Mouse (Mus musculus): ENCODE data around the gene Mmd2. TPM values are rescaled to one million over a fixed set of nuclear protein-coding genes. Genes with fewer than 3 reads are reported as not detected.

Gene Mmd2
- polyA plus RNA-seq, 1 experiment from 2014 or later, result 0.14 TPM

DNA sequence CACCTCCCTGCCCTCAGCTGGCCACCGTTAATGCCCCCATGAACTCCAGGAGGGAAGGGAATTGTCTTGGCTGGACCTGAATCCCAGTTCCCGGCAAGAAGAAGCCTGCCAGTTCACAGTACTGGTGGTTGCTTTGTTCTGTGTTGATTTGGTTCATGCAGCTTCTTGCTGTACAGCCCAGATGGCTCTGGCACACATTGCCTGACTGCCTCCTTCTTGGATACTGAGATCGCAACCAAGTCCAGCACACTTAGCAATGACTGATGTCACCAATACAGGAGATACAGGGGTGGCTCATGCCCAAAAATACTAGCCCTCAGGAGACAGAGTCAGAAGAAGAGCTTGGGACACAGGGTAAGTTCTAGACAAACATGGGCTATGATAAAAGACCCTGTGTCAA is 12.9 kb downstream of the Mmd2 start:
- 82% methylated on average over 3 of the region's 3 CpGs for WGBS

DNA sequence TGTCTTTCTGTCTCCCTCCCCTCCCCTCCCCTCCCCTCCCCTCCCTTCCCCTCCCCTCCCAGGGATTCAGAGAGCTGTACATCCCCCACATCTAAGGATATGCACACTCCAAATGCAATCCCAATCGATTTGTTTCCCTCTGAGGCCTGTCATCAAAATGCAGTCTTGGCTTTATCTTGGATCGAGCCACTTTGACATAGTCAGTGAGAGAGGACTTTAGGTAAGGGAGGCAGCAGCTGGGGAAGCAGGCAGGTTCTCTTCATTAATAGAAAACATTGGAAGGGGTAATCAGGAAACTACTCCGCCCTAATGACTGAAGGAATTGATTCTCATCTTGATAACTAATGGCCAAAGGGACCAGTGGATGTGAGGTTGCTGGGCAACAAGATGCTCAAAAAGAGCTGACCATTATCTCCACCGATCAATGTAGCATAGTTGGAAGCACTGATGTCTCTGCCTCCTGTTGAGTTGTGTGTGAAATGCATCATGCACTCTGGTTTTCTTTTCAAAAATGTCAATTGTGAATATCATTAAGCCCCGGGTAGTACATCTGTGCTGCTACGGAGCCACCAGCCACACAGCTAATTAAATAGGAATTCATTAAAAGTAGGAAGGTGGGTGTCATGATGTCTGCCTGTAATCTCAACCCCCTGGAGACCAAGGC is 17.5 kb downstream of the Mmd2 start:
- 79% methylated on average over 6 of the region's 6 CpGs for WGBS
- no peaks in the 10 kb centered on the region for H3K4me1 ChIP-seq (ENCODE audit: control insufficient read depth, insufficient read depth, low read length)
- no peak overlapping the region for H3K4me3 ChIP-seq (ENCODE audit: low read length)
- H3K4me2 ChIP-seq (replicated peaks; ENCODE audit: low read depth, low read length), result no peak overlapping the region
- no peaks in the 10 kb centered on the region for H3K9me3 ChIP-seq (ENCODE audit: control insufficient read depth, low read length)
- no peaks in the 10 kb centered on the region for H3K27me3 ChIP-seq (ENCODE audit: control insufficient read depth, insufficient read depth, low read length)
- no peak overlapping the region for H3K9ac ChIP-seq (ENCODE audit: low read depth, low read length)
- no peak overlapping the region for H3K27ac ChIP-seq (ENCODE audit: low read depth, low read length)
- no peak for ATAC-seq (ENCODE audit: low FRiP score, low TSS enrichment)
- H3K36me3 ChIP-seq (ENCODE audit: control insufficient read depth, insufficient read depth, low read length), result no peaks in the 10 kb centered on the region

More for the DNA sequence above, 12.9 kb downstream of the Mmd2 start:
- Histone ChIP-seq H3K27me3 (ENCODE audit: control insufficient read depth, insufficient read depth, low read length) (no peaks in the 10 kb centered on the region), H3K9ac (ENCODE audit: low read depth, low read length) (no peak overlapping the region), H3K4me1 (ENCODE audit: control insufficient read depth, insufficient read depth, low read length) (no peaks in the 10 kb centered on the region), H3K27ac (ENCODE audit: low read depth, low read length) (no peak overlapping the region), H3K36me3 (ENCODE audit: control insufficient read depth, insufficient read depth, low read length) (no peaks in the 10 kb centered on the region), H3K4me2 (replicated peaks; ENCODE audit: low read depth, low read length) (no peak overlapping the region), H3K4me3 (ENCODE audit: low read length) (no peak overlapping the region), H3K9me3 (ENCODE audit: control insufficient read depth, low read length) (no peaks in the 10 kb centered on the region)
- ATAC-seq (ENCODE audit: low FRiP score, low TSS enrichment), result no peak

DNA sequence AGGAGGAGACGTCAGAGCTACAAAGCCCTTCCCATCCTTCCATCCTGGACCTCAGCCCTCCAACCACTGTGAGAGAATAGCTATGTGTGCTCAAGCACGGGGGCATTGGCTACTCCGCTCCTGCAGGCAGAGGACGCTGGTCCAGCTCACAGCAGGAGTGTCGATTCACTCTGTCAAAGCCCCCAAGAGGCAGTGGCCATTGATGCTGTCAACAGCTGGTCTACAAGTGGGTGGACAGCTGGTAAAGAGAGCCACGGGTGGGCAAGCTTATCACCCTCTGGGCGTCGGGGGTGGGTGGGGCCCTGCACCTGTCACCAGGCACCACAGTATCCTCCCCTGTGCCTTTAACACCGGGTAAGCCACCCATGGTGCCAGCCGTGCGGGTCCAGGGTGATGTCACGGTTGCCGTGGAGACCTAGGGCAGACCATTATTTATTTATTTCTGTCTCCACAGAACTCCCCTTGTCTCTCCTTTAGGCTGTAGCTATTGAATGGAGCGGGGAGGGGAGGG is 24.9 kb downstream of the Mmd2 start:
- H3K4me3 ChIP-seq (ENCODE audit: low read length), result no peak overlapping the region
- H3K9me3 ChIP-seq (ENCODE audit: control insufficient read depth, low read length), result no peaks in the 10 kb centered on the region
- no peaks in the 10 kb centered on the region for H3K27me3 ChIP-seq (ENCODE audit: control insufficient read depth, insufficient read depth, low read length)
- ATAC-seq (ENCODE audit: low FRiP score, low TSS enrichment), result no peak
- no peak overlapping the region for H3K4me2 ChIP-seq (replicated peaks; ENCODE audit: low read depth, low read length)
- H3K9ac ChIP-seq (ENCODE audit: low read depth, low read length), result no peak overlapping the region
- WGBS, result 69% methylated on average over 14 of the region's 14 CpGs
- H3K27ac ChIP-seq (ENCODE audit: low read depth, low read length), result no peak overlapping the region
- H3K4me1 ChIP-seq (ENCODE audit: control insufficient read depth, insufficient read depth, low read length), result no peaks in the 10 kb centered on the region
- no peaks in the 10 kb centered on the region for H3K36me3 ChIP-seq (ENCODE audit: control insufficient read depth, insufficient read depth, low read length)

DNA sequence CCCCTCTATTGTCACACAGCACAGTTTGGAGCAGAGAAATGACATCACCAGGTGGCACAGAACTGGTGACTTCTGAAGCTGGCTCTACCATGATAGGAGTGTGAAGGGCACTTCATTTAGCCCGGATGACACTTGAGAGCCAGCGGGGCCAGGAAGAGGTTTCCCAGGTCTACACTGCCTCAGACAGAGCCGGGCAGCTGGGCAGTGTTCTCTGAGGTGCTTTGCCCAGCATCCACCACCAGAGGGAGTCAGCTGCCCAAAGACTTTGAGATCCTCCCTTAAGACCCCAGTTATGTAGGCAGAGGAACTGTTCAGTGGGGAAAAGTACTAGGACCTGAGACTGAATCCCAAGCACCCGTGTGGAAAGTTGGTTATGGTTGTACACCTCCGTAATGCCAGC is 27.1 kb downstream of the Mmd2 start:
- 18% methylated on average over 5 of the region's 5 CpGs for WGBS
- H3K4me3 ChIP-seq (ENCODE audit: low read length), result no peak overlapping the region
- ATAC-seq (ENCODE audit: low FRiP score, low TSS enrichment), result peak; percentile 72
- no peak overlapping the region for H3K27ac ChIP-seq (ENCODE audit: low read depth, low read length)
- no peak overlapping the region for H3K4me2 ChIP-seq (replicated peaks; ENCODE audit: low read depth, low read length)
- H3K4me1 ChIP-seq (ENCODE audit: control insufficient read depth, insufficient read depth, low read length), result no peaks in the 10 kb centered on the region
- H3K36me3 ChIP-seq (ENCODE audit: control insufficient read depth, insufficient read depth, low read length), result no peaks in the 10 kb centered on the region
- no peaks in the 10 kb centered on the region for H3K27me3 ChIP-seq (ENCODE audit: control insufficient read depth, insufficient read depth, low read length)
- no peak overlapping the region for H3K9ac ChIP-seq (ENCODE audit: low read depth, low read length)
- peaks cover 3% of the 10 kb centered on the region; the same call in 1 of the 2 replicates for H3K9me3 ChIP-seq (ENCODE audit: control insufficient read depth, low read length)

DNA sequence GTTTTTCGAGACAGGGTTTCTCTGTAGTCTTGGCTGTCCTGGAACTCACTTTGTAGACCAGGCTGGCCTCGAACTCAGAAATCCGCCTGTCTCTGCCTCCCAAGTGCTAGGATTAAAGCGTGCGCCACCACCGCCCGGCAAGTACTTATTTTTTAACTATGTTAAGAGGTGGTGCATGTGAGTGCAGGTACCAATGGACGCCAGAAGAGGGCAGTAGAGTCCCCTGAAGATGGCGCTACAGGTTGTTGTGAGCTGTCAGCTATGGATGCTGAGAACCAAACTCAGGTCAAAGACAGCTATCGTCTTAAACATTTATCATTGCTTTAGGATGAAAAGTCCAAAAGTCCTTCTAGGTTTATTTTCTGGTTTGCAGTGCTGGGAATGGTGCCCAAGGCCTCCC is 30.4 kb downstream of the Mmd2 start:
- no peak overlapping the region for H3K4me3 ChIP-seq (ENCODE audit: low read length)
- no peak overlapping the region for H3K4me2 ChIP-seq (replicated peaks; ENCODE audit: low read depth, low read length)
- no peak overlapping the region for H3K27ac ChIP-seq (ENCODE audit: low read depth, low read length)
- H3K9ac ChIP-seq (ENCODE audit: low read depth, low read length), result no peak overlapping the region
- no peaks in the 10 kb centered on the region for H3K27me3 ChIP-seq (ENCODE audit: control insufficient read depth, insufficient read depth, low read length)
- H3K9me3 ChIP-seq (ENCODE audit: control insufficient read depth, low read length), result peaks cover 3% of the 10 kb centered on the region; the same call in 1 of the 2 replicates
- no peaks in the 10 kb centered on the region for H3K4me1 ChIP-seq (ENCODE audit: control insufficient read depth, insufficient read depth, low read length)
- no peak for ATAC-seq (ENCODE audit: low FRiP score, low TSS enrichment)
- 86% methylated on average over 10 of the region's 10 CpGs for WGBS
- H3K36me3 ChIP-seq (ENCODE audit: control insufficient read depth, insufficient read depth, low read length), result no peaks in the 10 kb centered on the region

DNA sequence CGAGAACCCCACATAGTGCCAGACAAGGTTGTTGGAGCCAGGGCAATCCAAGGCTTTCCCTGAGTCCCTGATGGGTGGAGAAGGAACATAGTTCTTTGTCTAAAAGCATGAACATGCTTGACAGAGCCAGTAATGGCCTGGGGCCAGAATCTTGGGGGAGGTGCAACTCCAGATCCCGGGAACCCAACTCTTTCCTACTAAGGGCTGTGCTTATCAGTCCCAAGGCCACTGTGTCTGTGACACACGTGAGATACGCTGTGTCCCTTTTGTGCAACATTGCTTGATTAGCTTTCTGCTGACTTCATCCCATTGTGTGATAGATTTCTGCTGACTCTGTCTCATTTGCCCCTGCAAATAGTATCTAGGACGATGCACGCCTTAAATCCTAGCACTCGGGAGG is 31.8 kb downstream of the Mmd2 start:
- Histone ChIP-seq H3K4me3 (ENCODE audit: low read length) (no peak overlapping the region), H3K9ac (ENCODE audit: low read depth, low read length) (no peak overlapping the region), H3K36me3 (ENCODE audit: control insufficient read depth, insufficient read depth, low read length) (no peaks in the 10 kb centered on the region), H3K27me3 (ENCODE audit: control insufficient read depth, insufficient read depth, low read length) (no peaks in the 10 kb centered on the region), H3K4me1 (ENCODE audit: control insufficient read depth, insufficient read depth, low read length) (no peaks in the 10 kb centered on the region), H3K4me2 (replicated peaks; ENCODE audit: low read depth, low read length) (no peak overlapping the region), H3K27ac (ENCODE audit: low read depth, low read length) (no peak overlapping the region), H3K9me3 (ENCODE audit: control insufficient read depth, low read length) (peaks cover 3% of the 10 kb centered on the region; the same call in 1 of the 2 replicates)
- ATAC-seq (ENCODE audit: low FRiP score, low TSS enrichment), result no peak
- WGBS, result 86% methylated on average over 7 of the region's 7 CpGs

DNA sequence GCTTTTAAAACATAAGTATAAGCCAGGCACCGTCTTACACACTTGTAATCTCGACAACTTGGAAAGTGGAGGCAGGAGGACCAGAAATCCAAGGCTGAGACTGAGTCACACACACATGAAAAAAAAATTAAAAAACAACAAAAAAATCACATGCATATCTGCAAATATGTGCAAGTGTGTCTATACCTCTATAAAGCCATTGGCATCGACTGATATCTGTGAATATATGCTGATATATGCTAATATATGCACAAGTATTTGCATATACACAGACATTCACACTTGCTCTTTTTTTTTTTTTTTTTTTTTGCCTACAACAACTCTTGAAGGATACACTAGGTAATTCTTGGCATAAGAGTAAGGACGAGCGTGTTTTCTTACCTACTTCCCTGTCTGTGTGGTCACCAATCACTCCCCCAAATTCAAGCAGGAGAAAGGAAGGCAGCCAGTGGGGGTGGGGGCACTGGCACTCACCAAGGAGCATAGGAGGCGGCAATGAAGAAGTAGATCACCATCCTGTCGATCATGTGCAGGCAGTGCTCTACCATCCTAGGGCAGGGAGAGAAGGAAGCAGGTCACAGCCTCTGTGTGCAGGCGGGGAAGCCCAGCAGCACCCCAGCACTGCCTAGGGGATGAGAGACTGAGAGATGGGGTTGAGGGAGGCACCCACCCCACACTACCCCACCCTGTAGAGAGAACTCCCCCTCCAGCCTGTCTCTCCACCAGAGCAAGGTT is 34.1 kb downstream of the Mmd2 start:
- 84% methylated on average over 8 of the region's 8 CpGs for WGBS
- Histone ChIP-seq H3K4me1 (ENCODE audit: control insufficient read depth, insufficient read depth, low read length) (no peaks in the 10 kb centered on the region), H3K4me2 (replicated peaks; ENCODE audit: low read depth, low read length) (no peak overlapping the region), H3K9me3 (ENCODE audit: control insufficient read depth, low read length) (peaks cover 3% of the 10 kb centered on the region; the same call in 1 of the 2 replicates), H3K27ac (ENCODE audit: low read depth, low read length) (no peak overlapping the region), H3K36me3 (ENCODE audit: control insufficient read depth, insufficient read depth, low read length) (no peaks in the 10 kb centered on the region), H3K4me3 (ENCODE audit: low read length) (no peak overlapping the region), H3K9ac (ENCODE audit: low read depth, low read length) (no peak overlapping the region), H3K27me3 (ENCODE audit: control insufficient read depth, insufficient read depth, low read length) (no peaks in the 10 kb centered on the region)
- no peak for ATAC-seq (ENCODE audit: low FRiP score, low TSS enrichment)

DNA sequence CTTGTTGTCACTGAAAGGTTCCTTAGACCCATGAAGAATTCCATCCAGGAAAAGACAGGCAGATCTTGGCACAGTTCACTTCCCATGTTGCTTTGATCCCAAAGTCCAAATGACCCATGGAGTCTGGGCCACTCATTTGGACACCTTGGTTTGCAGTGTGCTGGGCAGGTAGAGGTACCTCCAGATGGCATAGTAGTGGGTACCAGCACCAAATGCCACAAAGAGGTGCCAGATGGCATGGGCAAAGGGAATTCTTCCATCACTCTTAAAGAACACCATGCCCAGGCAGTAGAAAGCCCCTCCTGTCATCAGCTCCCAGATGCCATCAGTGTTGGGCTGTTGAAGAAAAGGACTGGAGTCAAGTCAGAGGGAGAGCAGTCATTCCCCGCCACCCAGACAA is 44.0 kb downstream of the Mmd2 start:
- Histone ChIP-seq H3K9ac (ENCODE audit: low read depth, low read length) (no peak overlapping the region), H3K36me3 (ENCODE audit: control insufficient read depth, insufficient read depth, low read length) (no peaks in the 10 kb centered on the region), H3K27ac (ENCODE audit: low read depth, low read length) (no peak overlapping the region), H3K27me3 (ENCODE audit: control insufficient read depth, insufficient read depth, low read length) (no peaks in the 10 kb centered on the region), H3K4me3 (ENCODE audit: low read length) (no peak overlapping the region), H3K4me2 (replicated peaks; ENCODE audit: low read depth, low read length) (no peak overlapping the region), H3K9me3 (ENCODE audit: control insufficient read depth, low read length) (peaks cover 10% of the 10 kb centered on the region; the same call in 1 of the 2 replicates), H3K4me1 (ENCODE audit: control insufficient read depth, insufficient read depth, low read length) (no peaks in the 10 kb centered on the region)
- ATAC-seq (ENCODE audit: low FRiP score, low TSS enrichment), result no peak
- 86% methylated on average over 1 of the region's 1 CpGs for WGBS

DNA sequence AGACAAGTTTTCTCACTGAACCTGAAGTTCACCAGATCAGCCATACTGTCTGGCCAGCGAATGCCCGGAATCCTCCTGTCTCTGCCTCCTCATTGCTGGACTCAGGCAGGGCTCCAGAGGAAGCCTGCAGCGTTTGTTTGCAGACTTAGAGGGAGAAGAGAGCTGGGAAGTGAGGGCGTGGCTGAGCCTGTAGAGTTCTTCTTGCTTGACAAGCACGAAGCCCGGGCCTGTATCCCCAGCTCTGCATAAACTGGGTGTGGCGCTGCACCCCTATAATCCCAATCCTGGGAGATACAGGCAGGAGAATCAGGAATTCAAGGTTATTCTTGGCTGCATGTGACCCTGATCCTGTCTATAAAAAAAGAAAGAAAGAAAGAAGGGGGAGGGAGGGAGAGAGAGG is 48.3 kb downstream of the Mmd2 start:
- Histone ChIP-seq H3K27ac (ENCODE audit: low read depth, low read length) (no peak overlapping the region), H3K9ac (ENCODE audit: low read depth, low read length) (no peak overlapping the region), H3K36me3 (ENCODE audit: control insufficient read depth, insufficient read depth, low read length) (no peaks in the 10 kb centered on the region), H3K4me2 (replicated peaks; ENCODE audit: low read depth, low read length) (no peak overlapping the region), H3K4me1 (ENCODE audit: control insufficient read depth, insufficient read depth, low read length) (no peaks in the 10 kb centered on the region), H3K9me3 (ENCODE audit: control insufficient read depth, low read length) (no peaks in the 10 kb centered on the region), H3K27me3 (ENCODE audit: control insufficient read depth, insufficient read depth, low read length) (no peaks in the 10 kb centered on the region), H3K4me3 (ENCODE audit: low read length) (no peak overlapping the region)
- whole genome bisulfite sequencing, result 57% methylated on average over 7 of the region's 7 CpGs
- no peak for ATAC-seq (ENCODE audit: low FRiP score, low TSS enrichment)

Data from kidney, embryonic 14.5 days (tissue).